8 mouse cellular contexts compared by ENCODE assay signal in genomic region chr19:41894959-41895358, GRCm38 (mm10). TPM values are rescaled to one million over a fixed set of nuclear protein-coding genes. Genes with fewer than 3 reads are reported as not detected.
A peak's percentile ranks its signal among the peaks of the same experiment; 100 is the strongest.
DNase-seq lines count a peak whose midpoint lies in the region; ATAC-seq and TF ChIP-seq lines count a peak whose summit lies in the region.

No protein-coding gene starts in this region.

- WGBS in heart, postnatal 0 days = 26% methylated on average over 7 of the region's 7 CpGs

- peak overlapping the region; percentile 45 for H3K9ac ChIP-seq in heart, postnatal 0 days (replicated peaks; ENCODE audit: low read depth, low read length)

- peak; percentile 32; the same call in 1 of the 2 replicates for ATAC-seq in G1E (ENCODE audit: extremely low read depth, insufficient number of reproducible peaks, low FRiP score, poor library complexity, severe bottlenecking)
- ATAC-seq in heart, postnatal 0 days (ENCODE audit: insufficient read depth, low read depth) = peak; percentile 41
- 0 out of 2 replicates have a peak, but pooled peaks have one; percentile 11 for ATAC-seq in megakaryocyte progenitor cell, adult 5-6 weeks (replicated peaks; ENCODE audit: poor library complexity)

- peak; percentile 56 for DNase-seq in gastrocnemius, adult 2 months
- DNase-seq in gastrocnemius, postnatal 10 days = no peak
- no peak for DNase-seq in G1E (ENCODE audit: low spot score)
- peak; percentile 61 for DNase-seq in heart, postnatal 0 days (ENCODE audit: low spot score)
- no peak for DNase-seq in embryo, embryonic 10 days (ENCODE audit: low spot score)
- DNase-seq in layer of hippocampus, postnatal 10 days (ENCODE audit: low spot score in 2 of 2) = no peak
- no peak for DNase-seq in left cerebral cortex, adult 8-10 months (ENCODE audit: low spot score in 2 of 2)

- intact Hi-C loops in gastrocnemius, adult 2 months (cut with DNase I) = loop anchor here (5.0 kb wide), 2 partner anchors 48 to 132 kb away; partner anchors contain the start of gene Frat2

- no peak for TF ChIP-seq EP300 in heart, postnatal 0 days (IDR thresholded peaks at IDR 0.05; ENCODE audit: low read depth)

- peak overlapping the region; percentile 75 for H3K4me2 ChIP-seq in heart, postnatal 0 days (ENCODE audit: low read depth, low read length)

- H3K36me3 ChIP-seq in G1E (replicated peaks) = peaks cover 42% of the 10 kb centered on the region
- H3K36me3 ChIP-seq in heart, postnatal 0 days (replicated peaks; ENCODE audit: control insufficient read depth, insufficient read depth, low read length) = peaks cover 10% of the 10 kb centered on the region

- H3K4me3 ChIP-seq in gastrocnemius, adult 2 months = peak overlapping the region; percentile 76
- H3K4me3 ChIP-seq in G1E (ENCODE audit: low read depth, low read length) = peak overlapping the region; percentile 80
- peak overlapping the region; percentile 59 for H3K4me3 ChIP-seq in heart, postnatal 0 days (ENCODE audit: low read depth, low read length)

- no peak for TF ChIP-seq CTCF in gastrocnemius, adult 2 months (IDR thresholded peaks at IDR 0.05)
- no peak for TF ChIP-seq CTCF in G1E (IDR thresholded peaks at IDR 0.05; ENCODE audit: low read depth, low read length)
- no peak for TF ChIP-seq CTCF in heart, postnatal 0 days (IDR thresholded peaks at IDR 0.05; ENCODE audit: low read depth)

- peaks cover 42% of the 10 kb centered on the region for H3K4me1 ChIP-seq in G1E (ENCODE audit: insufficient read depth, low read depth, low read length)
- H3K4me1 ChIP-seq in heart, postnatal 0 days (ENCODE audit: control insufficient read depth, insufficient read depth) = peaks cover 16% of the 10 kb centered on the region

- no peaks in the 10 kb centered on the region for H3K9me3 ChIP-seq in G1E (replicated peaks)
- no peaks in the 10 kb centered on the region for H3K9me3 ChIP-seq in heart, postnatal 0 days (replicated peaks; ENCODE audit: control insufficient read depth, low read length)

- H3K27ac ChIP-seq in gastrocnemius, adult 2 months = peak overlapping the region; percentile 94
- H3K27ac ChIP-seq in heart, postnatal 0 days (ENCODE audit: low read depth) = peak overlapping the region; percentile 74

- H3K27me3 ChIP-seq in G1E (ENCODE audit: insufficient read depth, low read length) = no peaks in the 10 kb centered on the region
- no peaks in the 10 kb centered on the region for H3K27me3 ChIP-seq in heart, postnatal 0 days (ENCODE audit: control insufficient read depth, insufficient read depth, low read length)

RNA-seq across cellular contexts. Expression of gene Rrp12, which starts 1.0 kb away (rescaled TPM):
- 10 to 100 TPM; 30.5 to 31.4 TPM for total RNA-seq in gastrocnemius, adult 2 months (2021)
- 10 to 100 TPM; 27.6 to 28.4 TPM for total RNA-seq in gastrocnemius, postnatal 10 days (2021)
- total RNA-seq in G1E (2014; fragmentation: Nextera tagmentation) = 14.9 and 16.9 TPM in 2 replicates
- 13.5 and 16.5 TPM in 2 replicates for total RNA-seq in G1E (2017)
- 31.0 and 33.8 TPM in 2 replicates for polyA plus RNA-seq in G1E (2012)
- 4.5 and 7.7 TPM in 2 replicates for total RNA-seq in heart, postnatal 0 days (2014; rRNA removed; ENCODE audit: low replicate concordance)
- polyA plus RNA-seq in heart, postnatal 0 days (2015; fragmentation: Nextera tagmentation; extraction: Ambion mirVana) = 4.8 and 7.7 TPM in 2 replicates
- 10.4 and 10.5 TPM in 2 replicates for total RNA-seq in megakaryocyte progenitor cell, adult 5-6 weeks (2015)
- 18.9 and 20.5 TPM in 2 replicates for total RNA-seq in megakaryocyte progenitor cell, adult 5-6 weeks (2017)
- total RNA-seq in layer of hippocampus, postnatal 10 days (2021) = 10 to 100 TPM; 36.3 to 37.1 TPM
- total RNA-seq in left cerebral cortex, adult 8-10 months (2022) = 10 to 100 TPM; 30.1 to 33.4 (median 30.9) TPM

RNA-seq across cellular contexts. Expression of gene Pgam1, which starts 16.8 kb away (rescaled TPM):
- 10 to 100 TPM; 14.4 to 25.0 TPM for total RNA-seq in gastrocnemius, adult 2 months (2021)
- total RNA-seq in gastrocnemius, postnatal 10 days (2021) = 10 to 100 TPM; 31.3 to 34.2 TPM
- 910 and 922 TPM in 2 replicates for total RNA-seq in G1E (2014; fragmentation: Nextera tagmentation)
- total RNA-seq in G1E (2017) = 501 and 541 TPM in 2 replicates
- polyA plus RNA-seq in G1E (2012) = 573 and 600 TPM in 2 replicates
- 290 and 335 TPM in 2 replicates for total RNA-seq in heart, postnatal 0 days (2014; rRNA removed; ENCODE audit: low replicate concordance)
- polyA plus RNA-seq in heart, postnatal 0 days (2015; fragmentation: Nextera tagmentation; extraction: Ambion mirVana) = 196 and 199 TPM in 2 replicates
- 1,044 and 1,130 TPM in 2 replicates for total RNA-seq in megakaryocyte progenitor cell, adult 5-6 weeks (2015)
- 398 and 472 TPM in 2 replicates for total RNA-seq in megakaryocyte progenitor cell, adult 5-6 weeks (2017)
- total RNA-seq in layer of hippocampus, postnatal 10 days (2021) = 100 to 1,000 TPM; 451 to 486 TPM
- 100 to 1,000 TPM; 554 to 587 (median 579) TPM for total RNA-seq in left cerebral cortex, adult 8-10 months (2022)

RNA-seq across cellular contexts. Expression of gene Exosc1, which starts 38.3 kb away (rescaled TPM):
- total RNA-seq in gastrocnemius, adult 2 months (2021) = 10 to 100 TPM; 16.1 to 16.8 TPM
- 10 to 100 TPM; 18.2 to 20.1 TPM for total RNA-seq in gastrocnemius, postnatal 10 days (2021)
- 81.0 and 95.9 TPM in 2 replicates for total RNA-seq in G1E (2014; fragmentation: Nextera tagmentation)
- 50.2 and 52.2 TPM in 2 replicates for total RNA-seq in G1E (2017)
- polyA plus RNA-seq in G1E (2012) = 20.3 and 29.3 TPM in 2 replicates
- total RNA-seq in heart, postnatal 0 days (2014; rRNA removed; ENCODE audit: low replicate concordance) = 1.7 and 14.9 TPM in 2 replicates
- polyA plus RNA-seq in heart, postnatal 0 days (2015; fragmentation: Nextera tagmentation; extraction: Ambion mirVana) = 32.1 and 32.6 TPM in 2 replicates
- total RNA-seq in megakaryocyte progenitor cell, adult 5-6 weeks (2015) = 90.1 and 96.9 TPM in 2 replicates
- total RNA-seq in megakaryocyte progenitor cell, adult 5-6 weeks (2017) = 73.3 and 75.7 TPM in 2 replicates
- total RNA-seq in layer of hippocampus, postnatal 10 days (2021) = 10 to 100 TPM; 28.8 to 32.2 TPM
- total RNA-seq in left cerebral cortex, adult 8-10 months (2022) = 10 to 100 TPM; 26.0 to 31.7 (median 29.0) TPM

RNA-seq across cellular contexts. Expression of gene Zdhhc16, which starts 38.3 kb away (rescaled TPM):
- total RNA-seq in gastrocnemius, adult 2 months (2021) = 10 to 100 TPM; 19.4 to 21.6 TPM
- 10 to 100 TPM; 22.7 to 31.3 TPM for total RNA-seq in gastrocnemius, postnatal 10 days (2021)
- 36.7 and 45.4 TPM in 2 replicates for total RNA-seq in G1E (2014; fragmentation: Nextera tagmentation)
- 27.8 and 29.7 TPM in 2 replicates for total RNA-seq in G1E (2017)
- 25.6 and 34.0 TPM in 2 replicates for polyA plus RNA-seq in G1E (2012)
- 44.3 and 53.2 TPM in 2 replicates for total RNA-seq in heart, postnatal 0 days (2014; rRNA removed; ENCODE audit: low replicate concordance)
- polyA plus RNA-seq in heart, postnatal 0 days (2015; fragmentation: Nextera tagmentation; extraction: Ambion mirVana) = 37.3 and 38.3 TPM in 2 replicates
- total RNA-seq in megakaryocyte progenitor cell, adult 5-6 weeks (2015) = 52.7 and 54.9 TPM in 2 replicates
- 33.5 and 39.1 TPM in 2 replicates for total RNA-seq in megakaryocyte progenitor cell, adult 5-6 weeks (2017)
- total RNA-seq in layer of hippocampus, postnatal 10 days (2021) = 10 to 100 TPM; 60.2 to 67.4 TPM
- total RNA-seq in left cerebral cortex, adult 8-10 months (2022) = 10 to 100 TPM; 38.1 to 43.7 (median 42.7) TPM

RNA-seq across cellular contexts. Expression of gene Frat2, which starts 47.0 kb away (rescaled TPM):
- 10 to 100 TPM; 15.6 to 22.2 TPM for total RNA-seq in gastrocnemius, adult 2 months (2021)
- total RNA-seq in gastrocnemius, postnatal 10 days (2021) = 10 to 100 TPM; 17.3 to 23.7 TPM
- 15.3 and 17.8 TPM in 2 replicates for total RNA-seq in G1E (2014; fragmentation: Nextera tagmentation)
- 23.4 and 30.4 TPM in 2 replicates for total RNA-seq in G1E (2017)
- 42.6 and 60.2 TPM in 2 replicates for polyA plus RNA-seq in G1E (2012)
- 5.6 and 8.7 TPM in 2 replicates for total RNA-seq in heart, postnatal 0 days (2014; rRNA removed; ENCODE audit: low replicate concordance)
- 1.4 and 1.9 TPM in 2 replicates for polyA plus RNA-seq in heart, postnatal 0 days (2015; fragmentation: Nextera tagmentation; extraction: Ambion mirVana)
- 25.2 and 27.8 TPM in 2 replicates for total RNA-seq in megakaryocyte progenitor cell, adult 5-6 weeks (2015)
- 28.2 and 29.8 TPM in 2 replicates for total RNA-seq in megakaryocyte progenitor cell, adult 5-6 weeks (2017)
- 10 to 100 TPM; 19.1 to 19.4 TPM for total RNA-seq in layer of hippocampus, postnatal 10 days (2021)
- total RNA-seq in left cerebral cortex, adult 8-10 months (2022) = 1 to 10 TPM; 5.9 to 8.2 (median 6.5) TPM

Comparison
In these comparisons a context has a peak if more than half of its experiments do, and no peak if none do; other contexts are left out.
1. DNase-seq: peak in gastrocnemius, adult 2 months (single experiment) and heart, postnatal 0 days (single experiment); none in gastrocnemius, postnatal 10 days (single experiment), G1E (single experiment), embryo, embryonic 10 days (single experiment), layer of hippocampus, postnatal 10 days (0 of 2) and left cerebral cortex, adult 8-10 months (0 of 2).
2. Peak in every context shown above with its lines, with median percentiles within 50 percentile points of each other: H3K4me3 ChIP-seq and ATAC-seq.